Mouse (Mus musculus): ENCODE results near the gene Pde4d.
A peak's percentile ranks its signal among the peaks of the same experiment; 100 is the strongest.

Gene Pde4d

DNA sequence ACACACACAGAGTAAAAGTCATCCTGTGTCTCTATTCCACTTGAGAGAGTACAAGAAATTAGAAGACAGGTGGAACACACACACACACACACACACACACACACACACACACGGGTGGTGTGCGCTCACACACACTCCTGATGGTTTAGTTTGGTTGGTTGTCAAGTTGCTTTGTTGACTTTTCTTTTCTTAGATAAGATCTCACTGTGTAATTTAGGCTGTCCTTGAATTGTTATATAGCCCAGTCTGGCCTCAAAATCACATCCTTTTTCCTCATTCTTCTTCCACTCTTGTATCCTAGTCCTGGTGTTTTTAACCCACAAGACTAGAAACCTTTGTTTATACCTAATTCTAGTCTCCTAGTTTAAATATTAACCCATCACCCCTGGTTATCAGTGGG lies 1244.0 kb downstream of the Pde4d start:
- DNase-seq (ENCODE audit: low spot score), result no peak

DNA sequence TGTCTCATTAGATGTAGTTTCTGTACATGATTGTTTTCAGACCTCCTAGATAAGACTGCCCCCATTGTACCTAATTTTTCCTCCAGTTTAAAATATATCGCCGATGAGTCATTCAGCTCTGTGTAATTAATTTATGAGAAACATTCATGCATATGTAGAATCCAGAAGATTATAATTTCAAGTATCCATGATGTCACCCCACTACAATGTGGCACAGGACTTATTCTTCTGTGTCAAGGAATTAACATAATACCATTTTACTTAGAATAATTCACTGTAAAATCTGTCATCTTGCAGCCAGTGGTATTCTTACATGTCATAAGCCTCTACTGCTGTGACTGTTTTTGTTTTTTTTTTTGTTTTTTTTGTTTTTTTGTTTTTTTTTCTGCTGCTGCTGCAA lies 1244.5 kb downstream of the Pde4d start:
- DNase-seq (ENCODE audit: low spot score), result no peak

DNA sequence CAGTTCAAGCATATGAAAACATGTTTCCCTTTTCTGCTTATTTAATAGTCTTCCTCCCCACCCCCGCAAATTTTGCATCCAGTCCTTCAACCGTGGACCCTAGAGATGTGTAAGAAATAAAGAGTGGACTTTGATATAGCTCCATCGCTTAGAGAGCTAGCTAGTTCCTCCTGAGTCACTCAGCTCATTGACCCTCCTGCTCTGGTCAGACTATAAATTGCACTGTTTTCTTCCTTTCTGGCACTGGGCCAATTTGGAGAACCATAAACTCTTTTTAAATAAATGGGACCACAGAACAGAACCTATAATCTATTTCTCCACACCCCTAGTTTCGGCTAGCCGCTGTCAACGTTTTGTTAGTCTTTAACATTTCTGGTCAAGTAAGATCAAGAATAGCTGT lies 1245.3 kb downstream of the Pde4d start:
- DNase-seq (ENCODE audit: low spot score), result no peak

DNA sequence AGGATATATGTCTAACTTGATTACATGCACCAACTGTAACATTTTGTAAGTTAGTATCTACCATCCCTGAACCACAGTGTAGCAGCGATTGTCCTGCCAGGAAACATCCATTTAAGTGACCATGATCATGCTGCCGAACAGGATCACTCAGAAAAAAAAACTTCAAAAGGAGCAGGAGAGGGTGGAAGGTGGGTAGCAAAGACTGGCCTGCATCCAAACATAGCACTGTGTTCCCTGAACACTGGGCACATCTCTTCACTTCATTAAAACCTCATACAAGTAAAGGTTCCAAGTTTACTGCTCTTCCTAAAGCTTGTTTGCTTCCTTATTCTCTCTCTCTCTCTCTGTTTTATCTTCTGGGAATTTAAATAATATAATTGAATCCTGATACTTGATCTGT lies 1256.4 kb downstream of the Pde4d start:
- DNase-seq (ENCODE audit: low spot score), result no peak

DNA sequence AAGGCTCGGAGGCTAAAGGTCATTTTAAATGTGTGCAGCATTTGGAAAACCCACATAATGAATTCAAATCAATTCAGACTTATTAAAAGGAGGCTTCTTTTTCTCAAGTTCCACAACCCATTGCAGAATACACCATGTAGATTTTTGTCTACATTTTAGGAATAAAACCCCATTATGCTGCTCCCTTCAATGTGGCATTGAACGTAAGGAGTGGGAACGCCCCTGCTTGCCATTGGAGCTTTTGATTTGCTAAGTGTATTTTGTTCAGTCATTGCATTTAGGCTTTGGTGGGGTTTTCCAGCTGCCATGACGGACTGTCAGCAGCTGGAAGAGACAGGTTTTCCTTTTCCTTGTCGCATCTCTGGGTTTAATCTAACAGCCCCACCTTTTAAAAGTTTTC lies 1256.8 kb downstream of the Pde4d start:
- DNase-seq (ENCODE audit: low spot score), result no peak

DNA sequence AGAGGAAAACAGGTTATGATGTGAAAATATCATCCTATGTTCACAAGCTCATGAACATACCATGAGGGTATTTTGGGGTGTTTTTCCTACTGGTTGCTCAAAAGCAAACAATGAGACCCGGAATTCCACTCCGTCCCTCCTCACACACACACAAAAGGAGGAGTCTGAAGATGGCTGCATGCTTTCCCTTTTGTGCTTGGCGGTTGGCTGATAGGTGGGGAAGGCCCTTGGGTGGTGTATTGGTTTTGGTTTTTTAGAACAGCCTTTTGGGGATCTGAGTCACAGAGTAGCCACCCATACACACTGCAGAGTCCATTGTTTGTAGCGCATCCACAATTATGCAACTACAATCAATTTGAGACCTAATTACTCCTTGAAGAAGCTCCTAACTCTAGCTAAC lies 1257.4 kb downstream of the Pde4d start:
- DNase-seq (ENCODE audit: low spot score), result no peak

DNA sequence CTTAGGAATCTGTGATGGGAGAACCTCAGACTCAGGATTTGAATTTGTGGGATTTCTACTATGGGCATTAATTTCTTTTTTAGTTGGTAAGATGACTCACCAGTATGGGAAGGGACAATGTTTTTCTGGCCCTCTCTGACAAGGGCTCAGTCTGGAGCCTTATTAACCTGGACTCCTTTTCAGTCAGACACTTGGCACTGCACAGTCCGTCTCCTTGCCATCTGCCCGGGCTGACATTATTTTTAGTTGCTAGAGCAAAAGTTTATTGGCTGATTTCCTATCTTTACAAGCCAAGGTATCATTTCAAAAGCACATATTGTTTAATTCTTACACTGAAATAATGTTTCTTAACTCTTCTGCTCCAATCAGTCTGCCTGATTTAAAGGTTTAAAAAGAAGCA lies 1258.6 kb downstream of the Pde4d start:
- no peak for DNase-seq (ENCODE audit: low spot score)

DNA sequence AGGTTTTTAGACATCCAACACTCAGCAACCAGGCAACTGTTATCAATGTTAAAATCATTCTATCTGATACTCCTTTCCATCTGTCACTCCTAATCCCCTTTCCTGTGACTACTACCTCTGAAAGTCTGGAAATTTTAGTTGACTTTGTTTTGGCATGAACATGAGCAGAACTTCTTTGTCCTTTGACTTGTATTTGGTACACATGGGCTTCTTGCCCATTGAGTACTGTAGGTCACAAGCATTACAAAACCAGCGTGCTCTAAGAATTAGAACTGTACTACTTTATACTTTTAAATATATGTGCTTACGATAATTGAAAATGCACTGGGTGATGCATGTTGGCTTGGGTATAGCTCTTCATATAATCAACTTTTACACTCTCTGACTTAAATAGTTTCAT lies 1264.8 kb downstream of the Pde4d start:
- no peak for DNase-seq (ENCODE audit: low spot score)

DNA sequence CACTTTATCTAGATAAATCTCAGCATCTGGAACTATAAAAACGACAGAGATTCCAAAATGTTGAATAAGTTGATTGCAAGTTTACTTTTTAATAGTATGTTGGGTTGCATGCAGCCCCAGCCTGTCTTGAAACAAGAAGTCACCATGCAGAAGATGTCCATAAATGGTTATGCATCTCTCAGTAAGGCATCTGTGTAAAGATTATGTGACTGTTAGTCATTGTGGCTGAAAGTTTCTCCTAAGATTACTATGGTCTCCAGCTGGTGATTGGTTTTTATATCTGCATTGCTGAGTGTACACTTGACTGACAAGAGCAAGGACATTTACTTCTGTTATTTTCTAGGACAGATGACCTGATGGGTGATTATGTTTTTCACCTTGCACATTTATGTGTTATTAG lies 1265.6 kb downstream of the Pde4d start:
- DNase-seq (ENCODE audit: low spot score), result no peak

DNA sequence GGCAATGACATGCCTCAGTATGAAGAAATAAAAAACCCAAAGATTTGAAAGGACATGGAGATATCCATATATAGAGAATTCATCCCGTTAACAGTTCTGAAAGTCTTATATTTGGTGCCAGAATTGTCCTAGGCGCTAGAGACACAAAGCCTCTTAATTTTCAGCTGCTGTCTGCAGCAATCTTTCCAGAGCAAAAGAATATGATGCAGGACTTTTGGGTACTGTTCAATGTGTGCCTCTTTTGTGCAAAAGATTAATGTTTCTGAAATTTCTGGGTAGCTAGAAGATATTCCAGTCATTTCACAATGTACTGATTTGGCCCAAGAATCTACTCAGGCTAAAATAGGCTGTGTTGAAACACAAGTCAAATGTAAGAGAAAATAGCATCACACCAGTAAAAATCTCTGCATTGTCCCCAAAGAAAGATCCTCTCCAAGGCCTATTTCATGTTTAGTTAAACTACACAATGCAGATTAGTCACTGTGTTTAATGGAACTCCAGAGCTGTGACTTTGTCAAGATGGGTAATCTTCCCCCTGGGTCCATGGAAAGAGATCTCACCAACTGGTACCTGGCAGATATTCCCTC lies 1270.5 kb downstream of the Pde4d start:
- no peak for DNase-seq (ENCODE audit: low spot score)

DNA sequence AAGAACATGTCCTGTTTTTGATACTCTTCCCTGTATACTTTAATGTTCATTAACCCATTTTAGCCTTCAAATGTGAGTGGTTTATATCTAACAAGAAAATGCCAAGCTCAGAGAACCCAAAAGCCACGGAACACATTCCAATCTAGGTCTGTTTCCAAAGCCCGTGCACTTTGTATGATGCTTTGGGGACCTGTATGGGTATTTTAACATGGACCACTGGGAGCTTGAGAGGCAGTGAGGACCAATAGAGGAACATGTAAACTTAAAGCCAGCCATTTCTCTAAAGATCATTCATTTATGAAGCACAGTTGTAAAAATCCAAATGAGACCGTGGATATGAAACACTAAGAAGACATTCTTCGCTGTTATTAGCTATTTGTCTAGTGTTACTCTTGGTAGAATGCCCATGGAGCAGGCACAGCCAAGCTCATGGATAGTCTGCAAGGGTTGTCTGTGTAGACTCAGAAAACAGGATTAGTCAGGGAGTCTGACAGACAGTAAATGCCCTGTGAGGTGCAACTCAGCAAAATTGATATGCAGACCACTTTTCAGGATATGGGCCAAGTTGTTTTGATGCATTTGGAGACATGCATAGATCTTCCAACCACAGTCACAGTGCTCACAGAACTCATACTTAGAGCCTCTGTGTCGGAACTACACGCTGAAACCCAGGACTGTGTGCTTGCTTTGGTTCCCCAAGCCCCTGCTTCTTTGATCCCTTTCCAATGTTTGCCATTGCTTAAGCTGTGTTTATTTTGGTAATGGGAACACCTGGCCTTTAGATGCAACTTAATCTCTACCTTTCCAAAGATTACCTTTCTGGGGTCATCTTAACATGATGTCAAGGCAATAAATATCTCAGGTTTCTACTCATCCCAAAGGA lies 1272.7 kb downstream of the Pde4d start:
- DNase-seq (ENCODE audit: low spot score), result no peak

DNA sequence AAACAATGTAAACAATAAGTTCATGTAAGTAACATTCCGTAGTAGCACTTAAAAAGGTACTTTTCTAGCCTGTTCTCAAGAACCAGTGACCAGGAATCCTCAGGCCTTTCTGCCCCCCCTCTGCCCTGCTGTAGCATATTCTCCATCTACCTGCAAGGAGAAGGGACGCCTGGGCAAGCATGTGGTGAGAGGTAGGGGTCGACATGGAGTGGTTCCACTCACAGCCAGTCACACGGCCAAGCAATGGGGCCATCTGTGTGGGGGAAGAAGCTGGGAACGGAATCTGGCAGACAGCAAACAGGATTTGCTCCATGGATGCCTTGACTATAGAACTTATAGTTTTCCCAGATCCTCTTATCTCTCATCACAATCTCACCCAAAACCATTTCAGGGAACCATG lies 1277.6 kb downstream of the Pde4d start:
- no peak for DNase-seq (ENCODE audit: low spot score)

DNA sequence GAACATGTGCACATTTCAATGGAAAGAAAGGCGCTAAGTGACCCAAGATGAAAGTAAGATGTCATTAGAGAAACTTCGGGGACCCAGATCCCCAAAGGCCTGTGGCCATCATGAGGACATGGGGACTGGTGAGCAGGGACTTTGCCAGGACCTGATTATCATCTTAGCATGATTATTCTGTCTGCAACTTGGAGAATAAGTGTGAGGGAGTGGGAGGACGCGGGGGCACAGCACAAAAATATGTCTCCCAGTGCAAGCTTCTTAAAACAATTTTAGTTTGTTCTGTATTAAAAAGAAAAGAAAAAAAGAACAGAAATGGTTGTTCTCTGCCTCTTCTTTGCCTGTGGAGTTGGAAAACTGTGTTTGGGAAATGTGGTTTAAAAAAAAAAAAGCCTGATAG lies 1279.9 kb downstream of the Pde4d start:
- no peak for DNase-seq (ENCODE audit: low spot score)

DNA sequence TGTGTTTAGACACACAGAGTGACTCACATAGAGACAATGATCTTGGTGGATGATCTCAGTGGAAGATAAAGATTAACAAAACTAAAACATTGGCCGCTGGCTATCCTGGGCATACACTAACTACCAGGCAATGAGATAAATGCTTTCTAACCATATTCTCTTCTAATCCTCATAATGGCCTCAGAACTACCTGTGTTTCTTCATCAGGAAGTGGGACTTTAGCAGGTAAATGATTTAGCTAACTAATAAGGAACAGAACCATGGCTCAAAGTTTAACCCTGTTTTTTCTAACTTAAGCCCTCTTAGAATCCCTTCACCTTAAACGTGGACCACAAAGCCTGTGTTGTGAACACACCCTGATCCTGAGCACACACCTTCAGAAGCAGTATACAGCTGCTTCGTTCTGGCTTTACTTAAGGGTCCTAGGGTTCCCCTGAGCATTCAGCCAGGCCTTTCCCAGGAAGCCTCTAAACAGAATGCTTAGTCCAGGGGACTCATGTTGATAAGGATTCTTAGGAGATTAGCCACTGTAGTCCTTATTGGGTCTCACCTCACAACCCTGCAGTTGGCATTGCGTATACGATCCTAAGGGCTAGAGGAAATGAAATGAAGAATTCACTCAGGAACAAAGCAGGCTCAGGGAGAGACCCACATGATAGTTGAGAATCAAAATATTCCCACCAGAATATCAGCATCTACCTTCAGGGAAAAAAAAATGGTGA lies 1283.1 kb downstream of the Pde4d start:
- DNase-seq (ENCODE audit: low spot score), result no peak

DNA sequence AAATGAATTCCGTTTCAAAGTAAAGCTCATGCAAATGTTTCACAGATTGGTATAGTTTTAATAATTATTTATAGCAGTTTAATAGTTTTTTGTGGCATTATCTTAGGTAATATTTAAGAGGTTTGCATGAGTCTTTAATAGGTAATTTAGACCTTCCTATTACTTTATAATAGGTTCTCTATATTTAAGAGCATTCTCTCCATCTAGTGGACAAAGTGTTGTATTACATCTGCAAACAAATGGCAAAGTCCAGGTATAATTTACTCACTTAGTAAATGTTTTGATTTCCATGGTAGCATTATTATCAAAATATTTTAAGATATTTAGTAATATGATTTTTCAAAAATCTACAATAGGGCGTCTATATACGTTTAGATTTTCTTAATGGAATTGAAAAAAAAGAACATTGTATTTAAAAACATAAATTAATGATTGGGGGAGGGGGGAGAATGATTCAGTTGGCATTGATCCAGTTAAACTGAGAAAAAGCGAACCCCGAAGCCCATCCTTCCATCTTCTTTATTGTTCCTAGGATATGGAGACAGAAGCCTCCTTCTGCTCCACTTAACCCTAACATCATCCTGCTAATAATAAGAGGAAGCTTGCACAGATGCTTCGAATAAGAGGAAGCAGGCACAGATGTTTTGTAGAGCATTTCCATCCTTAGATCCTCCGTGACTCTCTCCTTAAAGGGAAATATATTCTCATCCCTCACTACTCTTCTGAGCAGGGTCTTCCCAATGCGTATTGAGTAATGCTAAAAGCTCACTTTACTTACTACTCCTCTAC lies 1286.7 kb downstream of the Pde4d start:
- DNase-seq (ENCODE audit: low spot score), result peak; percentile 56

DNA sequence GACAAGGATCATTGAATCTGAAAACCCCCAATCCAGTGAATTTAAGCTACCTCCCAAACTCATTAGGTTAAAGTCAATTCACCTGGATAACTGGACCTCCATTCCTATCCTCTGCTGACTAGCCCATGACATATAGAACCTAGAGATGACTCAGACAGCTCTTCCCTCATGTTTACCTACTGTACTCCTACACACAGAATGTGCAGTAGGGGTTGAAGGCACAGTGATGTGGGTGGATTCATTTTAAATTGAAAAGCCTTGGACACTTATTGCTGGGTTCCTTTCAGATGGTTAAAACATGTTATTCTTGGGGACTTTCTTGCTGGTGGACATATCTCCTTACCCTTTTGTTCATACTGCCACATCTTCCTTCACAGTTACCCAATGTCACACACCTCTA lies 1296.7 kb downstream of the Pde4d start:
- DNase-seq (ENCODE audit: low spot score), result no peak

DNA sequence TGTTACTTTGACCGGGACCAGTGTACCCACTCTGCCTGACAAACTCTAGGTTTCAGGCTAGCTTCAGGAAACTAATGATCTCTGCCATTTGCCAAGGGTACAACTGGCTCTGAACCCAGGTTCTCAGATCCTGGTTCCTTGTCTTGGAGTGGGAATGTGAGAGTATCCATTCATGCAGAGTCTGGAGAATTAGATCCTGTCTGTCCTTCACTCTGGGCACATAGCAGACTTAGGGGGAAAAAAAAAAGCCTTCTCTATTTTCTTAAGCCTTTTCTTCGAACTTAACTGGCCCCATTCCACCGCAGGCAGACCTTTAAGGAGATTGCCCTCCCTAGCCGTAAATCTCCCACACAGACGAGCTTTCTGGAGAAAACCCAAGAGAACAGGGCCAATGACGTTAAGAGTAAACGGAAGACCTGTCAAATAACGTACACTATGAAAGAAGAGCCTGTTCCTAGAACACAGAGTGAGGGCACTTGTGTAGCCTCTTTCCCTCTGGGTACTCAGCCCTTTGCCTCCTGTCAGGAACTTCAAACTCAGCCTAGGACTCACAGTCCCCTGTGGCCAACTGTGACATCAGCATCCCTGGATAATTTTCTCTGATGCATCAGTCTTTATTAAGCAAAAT lies 1302.6 kb downstream of the Pde4d start:
- peak; percentile 14 for DNase-seq (ENCODE audit: low spot score)

DNA sequence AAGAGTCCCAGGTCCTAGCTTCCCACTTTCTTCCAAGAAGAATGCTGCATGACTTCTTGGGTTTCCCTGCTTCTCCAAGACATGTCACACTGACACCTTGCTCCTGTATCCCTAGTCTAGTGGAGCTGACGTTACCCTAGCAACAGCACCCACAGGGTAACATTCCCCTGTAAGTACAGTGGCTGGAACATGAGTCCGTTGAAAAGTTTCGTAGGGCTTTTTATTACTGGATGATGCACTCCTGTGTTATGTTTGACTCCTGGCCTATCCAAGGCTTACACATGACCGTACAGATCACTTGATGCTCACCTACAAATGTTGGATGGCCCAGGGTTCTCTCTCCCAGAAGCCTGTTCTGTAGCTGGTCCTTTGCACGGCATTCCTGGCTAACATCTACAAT lies 1307.1 kb downstream of the Pde4d start:
- DNase-seq (ENCODE audit: low spot score), result no peak

DNA sequence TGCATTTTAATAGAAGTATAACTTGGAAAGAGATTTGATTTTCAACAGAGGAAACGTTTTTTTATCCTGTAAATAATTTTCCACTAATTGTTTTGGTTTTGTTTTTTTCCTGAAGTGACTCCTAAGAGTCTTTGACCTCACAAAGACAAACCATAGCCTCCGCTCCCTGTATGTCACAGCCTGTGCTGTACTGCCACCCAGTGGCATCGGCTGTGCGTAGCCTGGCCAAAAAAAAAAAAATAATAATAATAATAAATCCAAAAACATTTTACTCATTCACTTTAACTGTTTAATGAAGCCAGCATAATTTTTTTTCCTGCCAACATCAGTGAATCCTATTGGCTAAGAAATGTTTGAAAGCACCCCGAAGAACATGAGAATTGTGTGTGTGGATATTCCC lies 1309.5 kb downstream of the Pde4d start:
- DNase-seq (ENCODE audit: low spot score), result peak; percentile 61

DNA sequence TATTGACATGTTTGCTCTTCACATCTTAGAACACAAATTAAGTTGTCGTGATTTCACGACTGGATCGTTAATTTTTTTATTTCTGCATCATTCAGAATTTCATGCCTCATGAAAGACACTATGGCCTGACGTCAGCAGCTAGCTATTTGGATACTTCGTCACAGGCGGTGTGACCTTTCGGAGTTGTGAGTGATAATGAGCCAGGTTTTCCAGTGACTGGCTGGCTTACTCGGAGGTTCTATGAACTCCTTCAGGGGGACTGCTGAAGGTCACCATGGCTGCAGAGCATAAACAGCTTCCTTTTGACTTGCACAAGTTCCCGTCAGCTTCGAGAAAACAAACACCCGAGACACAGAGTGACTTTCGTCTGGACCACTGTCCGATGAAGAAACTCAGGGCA lies 1311.3 kb downstream of the Pde4d start:
- DNase-seq (ENCODE audit: low spot score), result no peak

DNA sequence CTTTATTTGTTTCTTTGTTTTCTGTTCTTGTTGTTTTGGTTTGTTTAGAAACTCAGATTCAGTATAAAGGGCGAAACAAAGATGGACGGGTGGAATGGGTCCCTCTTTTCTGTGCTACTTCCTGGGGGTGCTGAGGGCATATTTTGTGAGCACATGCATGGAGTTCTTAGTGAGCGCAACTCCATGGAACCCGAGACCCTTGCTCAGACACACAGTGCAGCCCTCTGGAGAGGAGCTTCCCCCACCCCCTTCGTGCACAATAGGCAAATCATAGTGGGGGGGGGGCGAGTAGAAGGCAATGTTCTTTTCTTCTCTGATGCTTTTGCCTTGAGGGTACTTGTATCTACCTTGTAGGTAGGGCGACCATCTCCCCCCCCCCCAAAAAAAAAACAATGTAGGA lies 1325.0 kb downstream of the Pde4d start:
- DNase-seq (ENCODE audit: low spot score), result no peak

DNA sequence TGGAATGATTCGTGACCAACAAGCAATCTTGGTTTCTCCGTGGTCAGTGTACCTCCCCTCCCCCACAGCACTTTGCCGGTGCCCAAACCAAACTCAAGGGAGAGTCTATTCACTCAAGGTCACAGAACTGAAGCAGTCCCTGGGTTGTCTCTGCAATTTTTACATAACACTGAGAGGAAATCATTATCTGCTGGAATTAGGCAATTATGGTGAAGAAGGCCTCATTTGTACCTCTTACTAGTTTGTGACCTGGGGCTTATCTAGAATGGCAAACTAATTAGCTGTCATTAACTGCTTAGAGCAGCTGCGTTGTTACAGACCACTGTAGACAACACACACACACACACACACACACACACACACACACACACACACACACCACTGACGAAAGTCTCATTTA lies 1325.4 kb downstream of the Pde4d start:
- DNase-seq (ENCODE audit: low spot score), result no peak
